Mouse (Mus musculus) heart, adult 18-20 months (tissue): ENCODE data around the gene Ppp2r5c. TPM values are rescaled to one million over a fixed set of nuclear protein-coding genes. Genes with fewer than 3 reads are reported as not detected.

Source experiments
- DNase-seq, 2 experiments: peaks; one replicate each; pipeline ENCODE4 v3.0.0; 2021 to 2022; ENCODE audit warnings: mixed read lengths in 1 of 2
- total RNA-seq, 2 experiments: library from RNA; stranded (reverse); gene quantifications; 2 replicates each; pipeline ENCODE4 v1.2.3; 2021

The Ppp2r5c gene
- total RNA-seq, 2 experiments from 2014 or later = 91.7 to 91.9 TPM

DNA sequence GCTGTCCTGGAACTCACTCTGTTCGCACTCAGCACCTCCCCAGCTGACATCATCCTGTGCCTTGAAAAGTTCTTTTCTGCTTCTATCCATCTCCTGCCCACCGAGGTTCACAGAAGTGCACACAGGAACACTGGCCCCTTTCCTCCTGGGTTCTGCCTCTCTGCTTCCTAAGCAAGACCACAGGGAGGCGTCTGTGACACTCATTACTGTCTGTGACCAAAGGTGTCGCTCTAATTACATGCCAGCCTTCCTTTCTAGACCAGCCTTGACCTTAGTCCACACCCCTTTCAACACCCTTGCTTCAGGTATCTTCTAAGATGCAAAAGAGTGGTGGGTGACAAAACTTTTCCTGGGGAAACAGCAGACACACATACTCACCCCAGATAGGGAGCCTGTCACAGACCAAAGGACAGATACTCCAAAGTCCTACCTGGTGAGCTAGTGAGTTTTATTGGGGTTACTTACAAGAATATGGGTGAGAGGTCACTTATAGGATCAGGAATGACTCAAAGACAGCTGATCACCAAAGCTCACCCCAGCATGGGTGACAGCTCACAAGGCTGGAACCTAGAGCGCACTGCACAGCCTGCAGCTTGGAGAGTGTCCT is 8.4 kb upstream of the Ppp2r5c start:
- DNase-seq = no peak

DNA sequence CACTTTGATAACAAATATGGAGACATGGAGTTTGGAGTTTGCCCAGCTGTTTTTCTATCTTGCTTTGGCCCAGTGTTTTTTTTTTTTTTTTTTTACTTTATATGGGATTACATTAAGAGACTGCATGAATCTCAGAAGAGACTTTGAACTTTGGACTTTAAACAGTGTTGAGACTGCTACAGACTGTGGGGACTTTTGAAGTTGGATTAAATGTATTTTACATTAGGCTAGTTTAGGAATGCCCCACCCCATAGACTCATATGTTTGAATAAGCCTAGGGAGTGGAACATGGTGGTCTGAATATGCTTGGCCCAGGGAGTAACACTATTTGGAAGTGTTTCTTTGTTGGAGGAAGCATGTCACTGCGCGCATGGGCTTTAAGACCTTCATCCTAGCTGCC is 4.7 kb upstream of the Ppp2r5c start:
- DNase-seq = no peak

DNA sequence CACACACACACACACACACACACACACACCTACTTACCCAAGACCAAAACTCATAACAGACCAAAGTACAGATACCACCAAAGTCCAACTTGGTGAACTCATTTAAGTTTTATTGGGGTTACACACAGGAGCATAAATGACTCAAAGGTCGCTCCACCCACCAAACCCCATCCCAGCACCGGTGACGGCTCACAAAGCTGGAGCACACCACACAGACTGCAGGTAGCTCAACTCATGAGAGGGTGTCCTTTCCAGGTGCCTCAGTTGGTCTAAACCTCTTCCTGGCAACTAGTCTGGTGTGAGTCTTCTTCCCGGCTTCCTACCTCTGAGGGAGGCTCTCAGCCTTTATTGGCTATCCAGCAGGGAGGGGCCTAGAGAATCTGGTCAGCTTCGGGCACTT is 2.4 kb upstream of the Ppp2r5c start:
- no peak for DNase-seq

DNA sequence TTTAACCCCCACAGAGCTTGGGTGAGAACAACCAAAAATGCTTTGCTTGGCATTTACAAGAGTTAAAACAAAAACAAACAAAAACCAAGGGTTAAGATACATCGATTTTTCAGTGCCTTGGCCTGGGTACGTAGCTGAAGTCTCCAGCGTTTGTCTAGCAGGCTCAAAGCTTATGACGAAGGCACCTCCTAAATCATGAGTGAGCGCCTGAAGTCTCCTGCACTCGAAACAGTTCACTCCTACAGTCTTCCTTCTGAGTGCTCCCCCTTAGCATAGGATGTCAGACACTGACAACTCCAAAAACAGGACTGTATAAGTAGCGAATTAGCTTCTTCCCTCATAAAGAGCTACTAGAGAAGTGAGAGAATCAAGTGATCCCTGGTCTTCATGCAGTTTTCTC is 1.1 kb upstream of the Ppp2r5c start:
- no peak for DNase-seq

DNA sequence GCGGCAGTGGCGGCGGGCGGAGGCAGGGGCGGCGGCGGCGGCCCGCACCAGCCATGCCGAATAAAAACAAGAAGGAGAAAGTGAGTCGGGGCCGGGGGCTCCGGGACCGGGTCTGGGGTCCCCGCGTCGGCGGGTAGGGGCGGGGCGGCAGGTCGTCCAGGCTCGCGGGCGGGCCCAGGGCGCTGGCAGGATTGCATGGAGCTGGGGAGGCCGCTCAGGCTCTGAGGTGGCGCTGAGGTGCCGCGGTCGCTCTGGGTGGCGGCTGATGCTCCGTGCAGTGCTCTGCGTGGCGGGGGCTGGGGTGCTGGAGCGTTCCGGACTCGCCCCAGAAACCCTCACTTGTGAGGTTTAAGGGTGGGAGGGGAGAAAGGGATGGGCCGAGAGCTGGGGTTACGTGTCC is 386 bp downstream of the Ppp2r5c start:
- DNase-seq = peak; percentile 51 to 64

DNA sequence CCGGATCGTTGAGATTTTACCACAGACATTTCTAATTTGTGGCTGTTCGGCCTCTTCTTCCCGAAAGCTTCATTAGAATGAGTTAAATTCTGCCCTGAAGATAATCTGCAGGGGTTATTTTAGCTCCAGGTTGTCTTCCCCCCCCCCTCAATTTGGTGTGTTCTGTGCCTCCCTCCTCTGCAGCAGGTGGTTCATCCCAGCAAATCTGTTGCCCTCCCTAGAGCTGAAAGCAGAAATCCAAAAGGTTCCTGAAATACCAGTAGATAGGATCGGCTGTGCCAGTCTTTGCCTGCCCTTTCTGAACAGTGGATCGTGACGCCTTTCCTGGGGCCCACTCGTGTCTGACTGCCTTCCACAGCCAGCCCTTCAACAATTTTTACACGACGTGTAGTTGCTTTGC is 1.8 kb downstream of the Ppp2r5c start:
- DNase-seq = no peak

DNA sequence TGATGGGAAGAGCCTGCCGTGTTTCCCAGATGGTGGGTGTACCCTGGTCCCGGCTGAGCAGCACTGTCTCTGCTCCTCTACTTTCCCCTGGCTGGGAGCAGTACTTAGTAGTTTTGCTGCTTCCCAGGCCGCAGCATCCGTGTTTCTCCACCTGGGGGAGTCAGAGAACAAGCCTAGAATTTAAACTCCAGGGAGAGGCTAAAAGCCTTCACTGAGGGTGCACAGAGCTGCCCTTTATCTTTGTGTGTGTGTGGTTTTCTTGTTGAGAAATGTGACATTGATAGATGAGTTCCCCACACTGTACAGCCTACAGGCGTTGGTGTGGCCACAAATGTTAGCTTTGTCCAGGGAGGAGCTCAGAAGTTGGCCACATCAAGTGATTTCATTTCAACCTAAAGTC is 7.3 kb downstream of the Ppp2r5c start:
- peak; percentile 70 to 88 for DNase-seq

DNA sequence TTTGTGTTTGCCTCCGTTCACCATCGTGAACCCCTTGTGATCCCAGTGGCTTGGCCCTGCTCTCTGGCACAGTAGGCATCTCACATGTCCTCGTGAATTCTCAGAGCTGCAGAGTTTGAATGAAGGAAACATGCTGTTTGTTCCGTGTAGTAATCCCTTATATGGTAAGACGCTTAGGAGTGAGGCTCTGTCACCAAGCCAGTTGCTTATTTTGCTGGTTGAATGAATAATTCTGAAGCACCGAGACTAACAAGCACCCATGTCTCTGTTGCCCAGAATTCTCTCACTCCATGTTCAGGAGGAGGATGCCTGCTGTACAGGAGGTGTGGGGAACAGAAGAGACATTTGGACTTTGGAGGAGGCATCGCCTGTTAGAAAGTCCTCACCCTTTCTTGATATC is 9.1 kb downstream of the Ppp2r5c start:
- DNase-seq = no peak

DNA sequence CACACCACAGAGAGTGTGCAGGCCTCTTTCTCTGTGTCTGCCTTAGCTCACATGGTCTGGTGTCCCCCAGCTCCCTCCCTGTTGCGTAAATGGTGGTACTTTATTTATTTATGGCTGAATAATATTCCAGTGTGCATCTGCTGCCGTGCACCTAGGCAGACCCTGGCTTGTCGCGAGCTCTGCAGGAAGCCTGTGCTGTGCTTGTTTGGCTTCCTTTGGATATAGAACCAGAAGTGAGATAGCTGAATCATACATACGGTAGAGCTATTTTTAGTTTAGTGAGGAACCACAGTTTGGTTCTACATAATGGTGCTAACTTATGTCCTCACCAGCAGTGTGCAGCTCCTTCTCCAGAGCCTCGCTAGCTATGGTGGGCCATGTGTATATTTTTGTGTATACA is 11.7 kb downstream of the Ppp2r5c start:
- no peak for DNase-seq

DNA sequence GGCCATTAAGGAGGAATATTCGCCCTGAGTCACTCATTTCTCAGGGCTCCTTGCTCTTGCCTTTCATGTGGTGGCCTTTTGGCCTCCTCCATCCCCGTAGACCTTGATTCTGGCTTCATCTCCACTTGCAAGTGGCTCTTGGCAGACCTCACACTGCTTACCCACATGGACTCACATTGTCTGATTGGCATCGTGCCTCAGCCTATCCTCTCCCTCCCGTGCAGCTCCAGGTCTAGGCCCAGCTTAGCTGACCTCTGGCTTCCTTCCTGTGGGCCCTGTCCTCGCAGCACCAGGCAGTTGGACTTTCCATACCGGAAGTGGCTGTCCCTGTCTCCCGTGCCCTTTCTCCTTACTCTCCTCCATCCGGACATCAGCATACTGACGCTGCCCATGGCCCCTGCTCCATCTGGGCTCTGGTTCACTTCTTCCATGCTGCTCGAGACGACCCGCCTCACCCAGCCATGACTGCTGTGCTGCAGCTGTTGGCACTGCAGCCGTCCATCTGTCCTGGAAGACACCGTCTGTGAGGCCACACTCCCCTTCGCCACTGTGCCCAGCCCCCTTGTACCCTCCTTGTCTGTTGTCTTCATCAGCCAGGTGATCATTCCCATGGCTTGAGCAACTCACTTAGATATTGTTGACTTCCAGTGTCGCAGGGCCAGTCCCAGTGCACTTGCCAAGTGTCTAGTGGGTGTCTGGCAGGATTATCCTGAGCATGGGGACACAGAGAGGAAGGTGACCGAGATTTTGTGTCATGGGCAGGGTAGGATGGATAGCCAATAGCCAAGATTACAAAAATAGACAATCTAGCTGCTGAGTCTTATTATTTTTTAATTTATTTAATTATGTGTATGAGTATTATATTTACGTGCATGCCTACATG is 13.7 kb downstream of the Ppp2r5c start:
- DNase-seq = peak; percentile 80 to 90

DNA sequence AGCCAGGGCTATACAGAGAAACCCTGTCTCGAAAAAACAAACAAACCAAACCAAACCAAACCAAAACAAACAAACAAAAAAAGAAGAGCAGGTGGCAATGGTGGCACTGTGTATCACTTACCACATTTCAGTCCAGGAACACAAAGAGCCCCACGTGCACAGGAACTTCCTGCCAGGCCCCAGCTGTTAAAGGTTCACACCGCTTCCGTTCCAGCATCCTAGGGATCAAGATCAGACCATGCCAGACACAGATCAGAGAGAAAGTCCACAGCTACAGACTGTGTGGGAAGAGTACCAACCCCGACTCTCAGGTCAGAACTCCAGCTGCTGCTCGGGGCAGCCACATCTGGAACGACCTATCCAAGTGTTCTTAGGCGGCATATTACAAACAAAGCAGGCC is 16.8 kb downstream of the Ppp2r5c start:
- DNase-seq = no peak

DNA sequence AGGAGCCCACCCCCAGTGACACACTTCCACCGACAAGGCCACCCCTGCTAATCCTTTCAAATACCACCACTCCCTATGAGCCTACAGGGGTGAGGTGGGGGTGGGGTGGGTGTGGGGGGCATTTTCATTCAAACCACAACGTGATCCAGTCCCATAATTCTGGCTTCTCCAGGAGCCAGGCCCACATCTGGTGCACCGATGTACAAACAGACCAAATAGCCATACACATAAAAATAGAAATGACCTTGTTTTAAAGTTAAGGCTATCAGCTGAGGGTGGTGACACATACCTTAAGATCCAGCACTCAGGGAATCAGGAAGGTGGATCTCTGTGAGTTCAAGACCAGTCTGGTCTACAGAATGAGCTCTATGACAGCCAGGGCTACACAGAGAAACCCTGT is 24.5 kb downstream of the Ppp2r5c start:
- DNase-seq = no peak

DNA sequence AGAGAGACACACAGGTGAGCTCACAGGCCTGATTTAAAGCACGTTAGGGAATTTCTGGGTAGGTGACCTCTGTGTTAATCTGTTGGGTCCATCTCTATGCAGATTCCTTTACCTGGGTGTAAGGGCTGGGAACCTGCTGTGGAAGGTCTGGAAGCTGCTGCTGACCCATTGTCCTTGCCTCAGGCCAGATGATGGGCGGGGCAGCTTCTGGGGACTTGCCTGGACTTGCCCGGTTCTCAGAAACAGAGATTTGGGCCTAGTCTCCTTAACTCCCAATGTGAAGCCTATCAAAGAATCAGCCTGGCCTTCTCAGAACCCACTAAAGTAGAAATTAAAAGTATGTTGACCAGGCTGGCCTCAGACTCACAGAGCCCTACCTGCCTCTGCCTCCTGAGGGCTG is 25.3 kb downstream of the Ppp2r5c start:
- no peak for DNase-seq

DNA sequence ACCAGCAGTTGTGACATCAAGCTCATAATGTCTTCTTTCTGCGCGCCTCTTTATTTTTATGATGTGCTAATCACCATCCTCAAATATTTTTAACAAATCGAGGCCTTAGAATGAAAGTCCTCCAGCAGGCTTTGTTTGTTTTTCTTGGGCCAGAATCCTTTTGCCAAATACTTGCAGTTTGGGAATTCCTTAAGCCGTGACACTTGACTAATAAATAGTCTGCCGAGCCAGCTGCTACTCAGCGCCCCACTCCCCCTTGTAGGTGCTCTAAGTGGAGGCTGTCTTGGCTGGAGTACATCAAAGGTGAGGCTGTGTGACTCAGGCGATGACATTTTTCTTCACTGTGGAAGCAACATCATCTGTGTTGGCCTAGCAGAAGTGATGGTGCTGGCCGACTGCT is 27.6 kb downstream of the Ppp2r5c start:
- peak in 1 of 2 experiments; percentile 25 for DNase-seq

DNA sequence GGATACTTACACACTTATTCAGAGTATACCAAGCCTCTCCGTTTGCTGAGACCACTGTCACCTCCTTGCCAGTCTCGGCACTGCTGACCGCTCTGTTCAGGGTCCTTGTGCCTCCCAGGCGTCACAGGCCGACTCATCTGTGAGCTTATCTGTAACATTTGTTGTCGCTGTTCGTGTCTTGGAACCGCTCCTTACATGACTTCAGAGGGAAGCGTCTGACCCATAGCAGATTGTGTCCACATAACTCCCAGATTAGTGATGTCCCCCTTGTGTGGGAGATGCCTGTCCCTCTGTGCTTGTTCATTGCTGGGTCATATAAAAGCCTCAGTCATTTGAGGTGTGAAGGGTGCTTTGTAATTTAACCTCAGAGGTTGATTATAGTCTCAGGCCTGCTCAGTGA is 29.6 kb downstream of the Ppp2r5c start:
- DNase-seq = no peak

DNA sequence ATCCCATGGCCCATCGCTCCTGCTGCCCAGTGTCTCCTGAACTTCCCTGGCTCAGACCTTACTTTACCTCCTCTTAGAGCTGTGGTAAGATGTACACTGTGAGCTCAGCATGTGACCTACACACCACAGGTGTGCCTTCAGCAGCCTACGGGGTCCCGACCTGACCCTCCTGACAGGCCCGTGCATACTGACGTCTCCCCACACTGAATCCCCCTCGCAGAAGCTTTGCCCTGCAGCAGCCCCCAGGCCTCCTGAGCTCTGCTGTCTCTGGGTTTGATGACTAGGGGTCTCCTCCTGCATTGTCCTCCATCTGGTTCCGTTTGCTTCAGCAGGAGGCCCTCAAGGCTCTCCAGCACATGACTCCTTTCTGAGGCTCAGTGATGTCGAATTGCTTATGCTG is 31.0 kb downstream of the Ppp2r5c start:
- DNase-seq = no peak

DNA sequence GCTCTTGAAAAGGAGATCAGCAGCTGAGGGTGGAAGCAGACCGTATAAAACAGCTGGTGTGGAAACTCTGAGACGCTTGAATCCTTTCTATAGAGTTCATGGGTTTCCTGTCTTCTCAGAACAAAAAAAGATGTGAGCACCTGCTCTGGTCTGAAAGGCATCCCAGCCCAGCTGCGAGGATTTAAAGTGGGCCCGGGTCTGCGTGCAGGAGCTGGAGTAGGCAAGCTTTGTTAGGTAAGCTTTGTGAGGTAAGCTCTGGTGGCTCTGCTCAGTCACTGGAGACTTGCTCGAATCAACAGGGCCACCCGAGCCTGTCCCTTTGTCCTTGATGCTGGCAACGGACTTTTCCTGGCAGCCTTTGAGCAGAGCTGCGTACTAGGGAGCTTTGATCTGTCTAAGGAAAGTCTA is 31.7 kb downstream of the Ppp2r5c start:
- peak; percentile 58 to 62 for DNase-seq

DNA sequence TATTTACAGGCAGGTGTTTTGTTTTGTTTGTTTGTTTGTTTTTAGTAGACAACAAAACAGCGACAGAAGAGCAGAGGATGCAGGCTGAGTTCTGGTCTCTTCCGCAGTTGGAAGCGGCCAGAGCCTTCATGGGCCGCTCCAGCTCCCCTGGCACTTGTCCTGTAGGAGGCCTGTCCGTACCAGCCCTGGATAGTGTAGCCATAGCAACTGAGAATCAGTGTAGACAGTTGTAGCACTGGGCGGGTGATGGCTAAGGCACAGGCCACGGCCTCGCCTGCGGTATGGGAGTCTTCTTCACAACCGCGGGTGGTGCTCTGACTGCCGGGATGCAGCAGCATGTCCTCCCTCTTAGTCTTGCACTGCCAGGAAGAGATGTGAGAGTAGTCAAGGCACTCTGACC is 32.3 kb downstream of the Ppp2r5c start:
- peak; percentile 41 to 42 for DNase-seq

DNA sequence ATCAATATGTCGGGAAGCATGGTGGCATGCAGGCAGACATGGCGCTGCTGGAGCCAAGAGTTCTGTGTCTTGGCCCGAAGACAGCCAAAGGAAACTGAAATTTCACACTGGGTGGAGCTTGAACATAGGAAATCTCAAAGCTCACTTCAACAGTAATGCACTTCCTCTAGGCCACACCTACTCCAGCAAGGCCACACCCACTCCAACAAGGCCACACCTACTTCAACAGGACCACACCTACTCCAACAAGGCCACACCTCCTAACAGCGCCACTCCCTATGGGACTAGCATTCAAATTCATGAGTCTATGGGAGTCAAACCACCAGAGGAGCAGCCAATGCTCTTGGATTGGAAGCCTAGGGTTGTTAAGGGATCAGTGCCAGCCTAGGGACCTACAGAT is 33.8 kb downstream of the Ppp2r5c start:
- no peak for DNase-seq

DNA sequence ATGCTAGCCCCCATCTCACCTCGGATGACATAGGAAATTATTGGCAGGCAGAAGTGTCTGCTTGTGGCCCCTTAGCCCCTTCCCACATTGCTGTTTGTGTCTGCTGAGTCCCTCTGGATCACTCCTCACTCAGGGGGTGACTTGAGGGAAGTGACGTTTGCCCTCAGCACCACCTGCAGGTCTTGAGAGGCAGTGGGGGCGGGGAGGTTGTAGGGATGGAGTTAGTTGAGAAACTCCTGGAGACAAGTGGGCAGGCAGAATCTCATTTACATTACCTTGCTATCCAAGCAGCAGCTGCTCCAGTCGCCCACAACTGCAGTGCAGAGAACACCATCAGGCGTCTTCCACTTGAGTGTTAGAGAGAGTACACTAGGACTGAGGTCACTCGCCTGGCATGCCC is 36.8 kb downstream of the Ppp2r5c start:
- no peak for DNase-seq

DNA sequence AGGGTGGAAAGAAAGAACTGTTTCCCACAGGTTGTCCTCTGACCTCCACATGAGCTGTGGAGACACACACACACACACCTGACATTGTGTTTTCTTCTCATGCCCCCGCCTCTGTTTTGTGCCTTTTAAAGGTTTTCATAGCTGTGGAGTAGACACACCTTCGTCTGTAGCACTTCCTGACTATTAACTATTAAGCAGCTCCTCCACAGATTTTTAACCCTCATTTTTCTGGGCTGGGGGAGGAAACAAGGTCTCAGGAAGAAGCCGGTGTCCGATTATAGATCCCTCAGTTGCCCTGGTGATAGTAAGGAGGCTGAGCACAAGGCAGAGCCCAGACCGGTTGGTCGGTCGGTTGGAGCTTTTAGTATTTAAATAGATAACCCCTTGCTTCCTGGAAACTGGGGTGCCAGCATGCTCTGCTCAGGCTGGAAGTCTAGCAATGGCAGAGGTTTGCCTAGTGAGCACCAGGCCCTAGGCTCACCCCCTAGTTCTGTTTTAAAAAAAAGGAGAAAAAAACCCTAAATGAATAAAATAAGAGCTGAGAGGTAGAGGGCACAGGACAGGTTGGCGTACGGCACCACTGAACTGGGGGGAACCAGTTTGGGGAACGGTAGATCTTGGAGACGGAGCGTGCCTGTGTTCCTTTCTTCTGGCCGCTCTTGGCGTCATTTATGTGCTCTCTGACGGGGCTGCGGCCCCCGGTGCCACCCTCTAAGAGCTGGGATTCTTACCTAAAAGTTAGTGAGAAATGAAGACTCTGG is 38.1 kb downstream of the Ppp2r5c start:
- DNase-seq = no peak

DNA sequence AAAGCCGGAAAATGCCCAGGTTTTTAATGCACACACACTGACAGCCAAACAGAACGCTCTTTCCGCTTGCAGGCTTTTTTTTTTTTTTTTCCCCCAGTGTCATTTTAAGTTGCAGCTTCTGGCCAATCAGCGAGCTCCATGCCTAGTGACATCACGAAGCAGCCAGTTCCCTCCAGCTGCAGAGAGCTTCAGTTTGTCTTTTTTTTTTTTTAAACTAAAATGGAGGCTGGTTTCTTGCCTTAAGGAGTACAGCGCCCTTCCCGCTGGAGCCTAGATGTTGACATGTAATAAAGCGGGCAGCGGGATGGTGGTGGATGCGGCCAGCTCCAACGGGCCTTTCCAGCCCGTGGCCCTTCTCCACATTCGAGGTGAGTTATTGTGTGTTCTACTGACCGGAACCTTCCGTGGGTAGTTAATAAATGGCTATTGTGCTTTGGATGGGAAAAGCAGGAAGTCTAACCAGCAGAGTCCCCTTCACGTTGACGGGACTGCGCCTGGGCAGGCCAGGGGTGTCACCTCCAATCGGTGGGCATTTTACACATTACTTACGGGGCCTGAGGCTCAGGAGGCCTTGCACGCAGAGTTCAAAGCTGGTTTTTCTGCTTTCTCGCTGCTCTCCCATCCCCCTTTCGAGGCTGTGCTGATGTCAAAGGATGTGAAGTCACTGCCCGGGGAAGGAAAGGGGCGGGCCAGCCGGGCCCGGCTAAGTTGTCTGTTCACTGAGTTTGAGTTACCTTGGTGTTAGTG is 38.8 kb downstream of the Ppp2r5c start:
- DNase-seq = peak; percentile 90 to 92
